Mouse (Mus musculus): Measurements from ENCODE around the gene Man2b1.
A peak's percentile ranks its signal among the peaks of the same experiment; 100 is the strongest.

DNA sequence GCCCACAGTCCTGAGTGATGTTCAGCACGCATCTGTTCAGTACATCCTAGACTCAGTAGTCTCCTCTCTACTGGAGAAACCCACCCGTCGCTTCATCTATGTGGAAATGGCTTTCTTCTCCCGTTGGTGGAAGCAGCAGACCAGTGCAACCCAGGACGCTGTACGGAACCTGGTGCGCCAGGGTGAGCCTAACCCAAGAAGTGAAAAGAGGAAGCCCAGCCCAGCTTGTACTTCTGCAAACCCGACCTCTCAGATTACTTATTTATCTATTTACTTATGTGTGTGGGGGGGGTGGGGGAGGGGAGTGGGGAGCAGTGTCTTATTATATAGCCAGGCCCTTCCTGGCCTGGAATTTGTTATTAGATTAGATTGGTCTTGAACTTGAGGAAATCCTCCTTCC is 1.6 kb downstream of the Man2b1 start:
- TF ChIP-seq ZC3H11A (IDR thresholded peaks at IDR 0.05; ENCODE audit: low read depth, low read length) (no peak), EP300 (IDR thresholded peaks at IDR 0.05; ENCODE audit: low read depth in 1 of 2, low read length in 2 of 2) (peak in 1 of 2 experiments; percentile 25; a peak in 1 of 4 replicates), CTCF (IDR thresholded peaks at IDR 0.05 in 2 of 3, conservative IDR thresholded peaks at IDR 0.05 in 1 of 3; ENCODE audit: control insufficient read depth in 1 of 3, insufficient read depth in 1 of 3, low read depth in 2 of 3, low read length in 3 of 3, poor library complexity in 1 of 3, severe bottlenecking in 1 of 3) (no peak), ZMIZ1 (IDR thresholded peaks at IDR 0.05; ENCODE audit: low read depth, low read length) (no peak), GATA1 (IDR thresholded peaks at IDR 0.05; ENCODE audit: low read depth, low read length) (no peak), TCF12 (IDR thresholded peaks at IDR 0.05; ENCODE audit: low read depth, low read length) (0 out of 2 replicates have a peak, but pooled peaks have one; percentile 9), CHD2 (IDR thresholded peaks at IDR 0.05; ENCODE audit: low read length) (no peak), POLR2A (IDR thresholded peaks at IDR 0.05; ENCODE audit: control insufficient read depth in 1 of 2, insufficient read depth in 1 of 2, low read depth in 1 of 2, low read length in 2 of 2, poor library complexity in 1 of 2) (peak in 1 of 2 experiments; percentile 25; a peak in 1 of 4 replicates), UBTF (IDR thresholded peaks at IDR 0.05; ENCODE audit: borderline replicate concordance, insufficient read depth, low read depth, low read length) (no peak), TBP (IDR thresholded peaks at IDR 0.05; ENCODE audit: low read depth, low read length) (0 out of 2 replicates have a peak, but pooled peaks have one; percentile 33), MEF2A (IDR thresholded peaks at IDR 0.05; ENCODE audit: extremely low read depth, insufficient replicate concordance, low read depth, low read length, poor library complexity, severe bottlenecking) (no peak), HCFC1 (IDR thresholded peaks at IDR 0.05; ENCODE audit: low read depth, low read length) (no peak), USF2 (IDR thresholded peaks at IDR 0.05; ENCODE audit: borderline replicate concordance in 1 of 2, insufficient read depth in 1 of 2, low read depth in 1 of 2, low read length in 2 of 2) (no peak)

All from MEL (cell line).